Mouse (Mus musculus): ENCODE results near the gene Mier1. TPM values are rescaled to one million over a fixed set of nuclear protein-coding genes. Genes with fewer than 3 reads are reported as not detected.

Mier1 gene
- polyA plus RNA-seq, 1 experiment from 2014 or later, result 45.5 TPM

DNA sequence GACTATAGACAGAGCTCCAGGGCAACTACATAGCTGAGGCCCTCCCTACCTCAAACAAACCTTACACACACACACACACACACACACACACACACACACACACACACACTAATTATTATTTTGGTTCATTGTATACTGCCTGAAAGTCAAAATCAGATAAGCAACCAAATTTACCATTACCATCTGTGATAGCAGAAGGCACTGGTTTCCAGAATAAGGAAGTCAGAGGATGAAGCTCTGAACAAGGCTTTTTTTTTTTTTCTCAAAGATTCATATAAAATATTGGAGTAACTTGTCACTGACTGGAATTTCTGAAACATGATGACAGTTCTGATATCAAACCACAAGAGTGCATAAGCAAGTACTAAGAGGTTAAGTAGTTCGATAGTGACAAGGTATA lies 94.4 kb downstream of the Mier1 start:
- Histone ChIP-seq H3K4me1 (ENCODE audit: control insufficient read depth, insufficient read depth, low read length) (peaks cover 10% of the 10 kb centered on the region), H3K27me3 (ENCODE audit: control insufficient read depth, insufficient read depth, low read length) (no peaks in the 10 kb centered on the region), H3K36me3 (ENCODE audit: control insufficient read depth, insufficient read depth, low read length) (peaks cover 15% of the 10 kb centered on the region; the same call in 1 of the 2 replicates), H3K27ac (ENCODE audit: low read depth, low read length) (no peak overlapping the region), H3K9me3 (ENCODE audit: control insufficient read depth, low read length) (no peaks in the 10 kb centered on the region), H3K4me2 (ENCODE audit: low read depth, low read length) (no peak overlapping the region), H3K9ac (replicated peaks; ENCODE audit: low read depth, low read length) (no peak overlapping the region), H3K4me3 (ENCODE audit: low read depth, low read length) (no peak overlapping the region)
- no peak for ATAC-seq (ENCODE audit: low read depth)
- 94% methylated on average over 1 of the region's 1 CpGs for WGBS

DNA sequence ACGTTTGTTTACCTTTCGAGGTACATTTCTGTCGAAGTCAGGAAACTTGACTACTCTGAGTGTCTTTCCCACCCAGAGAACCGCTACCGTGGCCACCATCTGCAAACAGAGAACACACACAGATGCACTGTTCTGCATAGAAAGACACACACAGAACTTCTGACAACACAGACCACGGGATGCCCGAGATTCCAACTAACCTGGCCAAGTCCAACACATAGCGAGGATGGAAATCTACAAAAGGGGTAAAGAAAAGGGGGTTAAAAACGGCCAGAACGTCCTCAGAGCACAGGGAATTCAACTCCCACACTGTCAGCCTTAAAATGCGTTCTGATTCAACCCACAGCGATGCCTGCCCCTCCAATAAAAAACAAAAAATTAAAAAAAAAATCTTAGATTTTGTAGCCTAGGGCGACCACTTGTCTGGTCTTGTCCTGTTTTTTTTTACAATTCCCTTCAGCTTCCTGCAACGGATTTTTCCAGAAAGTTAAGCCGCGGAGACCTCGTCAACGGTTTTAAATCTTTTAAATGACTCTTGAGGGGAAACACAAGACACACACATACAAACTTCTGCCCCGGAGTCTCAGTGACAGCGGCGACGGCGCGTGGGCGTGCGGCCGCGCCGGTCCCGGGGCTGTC lies 99.8 kb downstream of the Mier1 start:
- Histone ChIP-seq H3K4me3 (ENCODE audit: low read depth, low read length) (peak overlapping the region; percentile 86), H3K9me3 (ENCODE audit: control insufficient read depth, low read length) (no peaks in the 10 kb centered on the region), H3K4me1 (ENCODE audit: control insufficient read depth, insufficient read depth, low read length) (peaks cover 14% of the 10 kb centered on the region), H3K4me2 (ENCODE audit: low read depth, low read length) (peak overlapping the region; percentile 53), H3K27me3 (ENCODE audit: control insufficient read depth, insufficient read depth, low read length) (no peaks in the 10 kb centered on the region), H3K36me3 (ENCODE audit: control insufficient read depth, insufficient read depth, low read length) (peaks cover 10% of the 10 kb centered on the region; the same call in 1 of the 2 replicates), H3K27ac (ENCODE audit: low read depth, low read length) (peak overlapping the region; percentile 99), H3K9ac (replicated peaks; ENCODE audit: low read depth, low read length) (peak overlapping the region; percentile 97)
- no peak for ATAC-seq (ENCODE audit: low read depth)
- WGBS, result 5% methylated on average over 30 of the region's 30 CpGs

DNA sequence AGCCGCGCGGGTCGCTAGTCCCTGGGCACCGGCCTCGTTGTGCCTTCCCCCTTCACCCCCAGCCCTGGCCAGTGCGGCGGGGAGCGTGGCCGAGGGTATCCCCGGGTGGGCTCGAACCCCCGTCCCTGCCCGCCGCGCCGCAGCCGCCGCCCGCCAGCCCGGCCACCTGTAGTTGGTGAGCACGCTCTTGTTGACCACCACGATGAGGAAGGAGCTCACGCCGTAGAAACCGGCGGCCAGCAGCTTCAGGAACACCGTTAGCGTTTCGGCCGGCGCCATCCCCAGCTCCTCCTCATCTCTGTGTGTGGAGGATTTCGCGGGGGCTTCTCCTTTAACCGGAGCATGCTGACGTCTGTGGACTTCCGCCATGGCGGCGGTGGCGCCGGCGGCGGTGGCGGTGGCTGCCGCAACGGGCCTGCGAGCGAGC lies 100.3 kb downstream of the Mier1 start:
- Histone ChIP-seq H3K9ac (replicated peaks; ENCODE audit: low read depth, low read length) (peak overlapping the region; percentile 97), H3K27ac (ENCODE audit: low read depth, low read length) (peak overlapping the region; percentile 99), H3K9me3 (ENCODE audit: control insufficient read depth, low read length) (no peaks in the 10 kb centered on the region), H3K36me3 (ENCODE audit: control insufficient read depth, insufficient read depth, low read length) (peaks cover 4% of the 10 kb centered on the region; the same call in 1 of the 2 replicates), H3K27me3 (ENCODE audit: control insufficient read depth, insufficient read depth, low read length) (no peaks in the 10 kb centered on the region), H3K4me3 (ENCODE audit: low read depth, low read length) (peak overlapping the region; percentile 86), H3K4me2 (ENCODE audit: low read depth, low read length) (peak overlapping the region; percentile 53), H3K4me1 (ENCODE audit: control insufficient read depth, insufficient read depth, low read length) (peaks cover 14% of the 10 kb centered on the region)
- under 1% methylated on average over 35 of the region's 48 CpGs for WGBS
- ATAC-seq (ENCODE audit: low read depth), result peak; percentile 87

Other genes starting within 250 kb of the Mier1 start
- gene Tctex1d1, start 135.8 kb upstream of the Mier1 start, polyA plus RNA-seq (2014; fragmentation: Nextera tagmentation; extraction: Ambion mirVana), result 1.7 and 3.8 TPM in 2 replicates
- 0.31 TPM in 1 of 2 replicates, not detected in the other for gene Insl5, start 87.5 kb upstream of the Mier1 start, polyA plus RNA-seq (2014; fragmentation: Nextera tagmentation; extraction: Ambion mirVana)
- 4.1 and 4.5 TPM in 2 replicates for gene Wdr78, start 165 bp downstream of the Mier1 start, polyA plus RNA-seq (2014; fragmentation: Nextera tagmentation; extraction: Ambion mirVana)
- gene Slc35d1, start 100.8 kb downstream of the Mier1 start, polyA plus RNA-seq (2014; fragmentation: Nextera tagmentation; extraction: Ambion mirVana), result 9.5 and 10.0 TPM in 2 replicates
- 0.13 TPM in 1 of 2 replicates, not detected in the other for gene 4921539E11Rik, start 176.5 kb downstream of the Mier1 start, polyA plus RNA-seq (2014; fragmentation: Nextera tagmentation; extraction: Ambion mirVana)
- 9.0 and 9.4 TPM in 2 replicates for gene Oma1, start 199.4 kb downstream of the Mier1 start, polyA plus RNA-seq (2014; fragmentation: Nextera tagmentation; extraction: Ambion mirVana)

Data from neural tube, embryonic 14.5 days (tissue).